Mouse (Mus musculus) midbrain, embryonic 11.5 days (tissue): Measurements from ENCODE around the gene Hist1h2af. TPM values are rescaled to one million over a fixed set of nuclear protein-coding genes. Genes with fewer than 3 reads are reported as not detected.
A peak's percentile ranks its signal among the peaks of the same experiment; 100 is the strongest.
"Not testable (repeated sequence)": the region's sequence is repeated elsewhere in the genome, so short reads cannot be mapped to it uniquely, and the experiment has no call there.

Experiments
- ATAC-seq: fragments of 200-750 bp; cut with Nextera tagmentation; 2 replicates; pipeline ENCODE4 v1.8.0; 2017; ENCODE audit warnings: moderate TSS enrichment, moderate library complexity; ENCODE audit not compliant: low FRiP score
- DNase-seq: peaks from one replicate; pipeline ENCODE4 v3.0.0; 2015; ENCODE audit warnings: low spot score; ENCODE audit errors: missing footprints
- H3K27ac ChIP-seq: fragments of 300-500 bp; sonication (generic); 2 replicates; pipeline ENCODE4 v1.5.1; 2014; ENCODE audit warnings: low read depth, low read length
- H3K27me3 ChIP-seq: fragments of 300-500 bp; sonication (generic); 2 replicates; pipeline ENCODE4 v1.6.1; 2014; ENCODE audit warnings: mild to moderate bottlenecking, low read length, moderate library complexity, mixed read lengths; ENCODE audit not compliant: control insufficient read depth, insufficient read depth
- H3K36me3 ChIP-seq: fragments of 300-500 bp; sonication (generic); 2 replicates; pipeline ENCODE4 v1.6.1; 2014; ENCODE audit warnings: mild to moderate bottlenecking, low read length, moderate library complexity, mixed read lengths; ENCODE audit not compliant: control insufficient read depth, insufficient read depth
- H3K4me1 ChIP-seq: fragments of 300-500 bp; sonication (generic); 2 replicates; pipeline ENCODE4 v1.6.1; 2014; ENCODE audit warnings: low read length; ENCODE audit not compliant: control insufficient read depth, insufficient read depth
- H3K4me2 ChIP-seq: fragments of 300-500 bp; sonication (generic); 2 replicates; pipeline ENCODE4 v1.6.1; 2014; ENCODE audit warnings: mild to moderate bottlenecking, moderate library complexity
- H3K4me3 ChIP-seq: fragments of 300-500 bp; sonication (generic); 2 replicates; pipeline ENCODE4 v1.5.1; 2014; ENCODE audit warnings: low read depth, low read length
- H3K9ac ChIP-seq: fragments of 300-500 bp; sonication (generic); 2 replicates; pipeline ENCODE4 v1.6.1; 2014; ENCODE audit warnings: low read length
- H3K9me3 ChIP-seq: fragments of 300-500 bp; sonication (generic); 2 replicates; pipeline ENCODE4 v1.6.1; 2016; ENCODE audit warnings: low read length; ENCODE audit not compliant: control insufficient read depth
- WGBS: fragments of 180-500 bp; shearing (Covaris S2); extraction: QIAGEN DNeasy Blood & Tissue Kit; methylation state at CpG from one replicate; pipeline ENCODE4 v1.1.7; 2014; 5-methylcytosine and 5-hydroxymethylcytosine counted together
- polyA plus RNA-seq: library from polyadenylated mRNA; unstranded; fragments of >200 nt; fragmentation: Nextera tagmentation; extraction: Ambion mirVana; gene quantifications from 2 replicates; pipeline ENCODE4 v1.2.1, GENCODE M21; 2014

Hist1h2af gene
- polyA plus RNA-seq, 1 experiment from 2014 or later: 6.4 TPM

GRCm38 (mm10) chr13:23555839-23556416 lies 22.2 kb downstream of the Hist1h2af start:
- peak overlapping the region; percentile 57 for H3K4me3 ChIP-seq
- peak; percentile 78 for ATAC-seq

GRCm38 (mm10) chr13:23556906-23557305 lies 23.2 kb downstream of the Hist1h2af start:
- H3K4me1 ChIP-seq: peaks cover 9% of the 10 kb centered on the region
- ATAC-seq: no peak
- H3K27ac ChIP-seq: peak overlapping the region; percentile 98
- H3K9ac ChIP-seq: peak overlapping the region; percentile 9; the same call in 1 of the 2 replicates
- 70% methylated on average over 3 of the region's 3 CpGs for WGBS
- no peaks in the 10 kb centered on the region for H3K36me3 ChIP-seq
- peak overlapping the region; percentile 9; the same call in 1 of the 2 replicates for H3K4me2 ChIP-seq
- H3K9me3 ChIP-seq: no peaks in the 10 kb centered on the region
- no peaks in the 10 kb centered on the region for H3K27me3 ChIP-seq
- no peak for DNase-seq
- H3K4me3 ChIP-seq: no peak overlapping the region

More at GRCm38 (mm10) chr13:23555839-23556416, 22.2 kb downstream of the Hist1h2af start:
- Histone ChIP-seq H3K4me1 (peaks cover 9% of the 10 kb centered on the region), H3K27me3 (no peaks in the 10 kb centered on the region), H3K9ac (peak overlapping the region; percentile 89), H3K9me3 (no peaks in the 10 kb centered on the region), H3K4me2 (peak overlapping the region; percentile 93), H3K27ac (peak overlapping the region; percentile 98), H3K36me3 (no peaks in the 10 kb centered on the region)
- under 1% methylated on average over 18 of the region's 18 CpGs for WGBS
- DNase-seq: peak; percentile 98

GRCm38 (mm10) chr13:23560699-23561098 lies 27.0 kb downstream of the Hist1h2af start:
- H3K9ac ChIP-seq, H3K36me3 ChIP-seq, H3K27me3 ChIP-seq, H3K4me3 ChIP-seq, H3K9me3 ChIP-seq, ATAC-seq, H3K4me1 ChIP-seq, H3K4me2 ChIP-seq: not testable (repeated sequence)
- H3K27ac ChIP-seq: peak overlapping the region; percentile 20; the same call in 1 of the 2 replicates
- 26% methylated on average over 2 of the region's 2 CpGs for WGBS
- DNase-seq: peak; percentile 90

DNA sequence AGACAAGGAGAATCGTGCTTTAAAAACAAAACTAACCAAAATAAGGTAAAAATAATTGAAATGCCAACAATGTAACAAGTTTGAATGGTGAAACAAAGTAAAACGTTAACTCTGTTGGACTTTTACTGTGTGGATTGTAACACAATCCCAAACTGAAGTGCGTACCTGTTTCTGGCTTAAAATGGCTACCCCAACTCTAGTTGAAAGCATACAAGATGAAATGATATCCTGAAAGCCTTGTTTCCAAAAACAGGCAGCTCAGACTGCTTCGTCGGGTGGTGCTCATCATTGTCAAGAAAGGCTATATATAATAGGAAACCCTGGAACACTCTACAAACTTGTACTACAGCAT lies 27.8 kb downstream of the Hist1h2af start:
- H3K4me1 ChIP-seq, H3K27me3 ChIP-seq, ATAC-seq, H3K9me3 ChIP-seq, H3K36me3 ChIP-seq, DNase-seq: not testable (repeated sequence)
- WGBS: 0% methylated on average over 2 of the region's 5 CpGs
- H3K4me3 ChIP-seq: peak overlapping the region; percentile 35
- peak overlapping the region; percentile 96; the same call in 1 of the 2 replicates for H3K27ac ChIP-seq
- H3K9ac ChIP-seq: peak overlapping the region; percentile 86; the same call in 1 of the 2 replicates
- H3K4me2 ChIP-seq: peak overlapping the region; percentile 71

DNA sequence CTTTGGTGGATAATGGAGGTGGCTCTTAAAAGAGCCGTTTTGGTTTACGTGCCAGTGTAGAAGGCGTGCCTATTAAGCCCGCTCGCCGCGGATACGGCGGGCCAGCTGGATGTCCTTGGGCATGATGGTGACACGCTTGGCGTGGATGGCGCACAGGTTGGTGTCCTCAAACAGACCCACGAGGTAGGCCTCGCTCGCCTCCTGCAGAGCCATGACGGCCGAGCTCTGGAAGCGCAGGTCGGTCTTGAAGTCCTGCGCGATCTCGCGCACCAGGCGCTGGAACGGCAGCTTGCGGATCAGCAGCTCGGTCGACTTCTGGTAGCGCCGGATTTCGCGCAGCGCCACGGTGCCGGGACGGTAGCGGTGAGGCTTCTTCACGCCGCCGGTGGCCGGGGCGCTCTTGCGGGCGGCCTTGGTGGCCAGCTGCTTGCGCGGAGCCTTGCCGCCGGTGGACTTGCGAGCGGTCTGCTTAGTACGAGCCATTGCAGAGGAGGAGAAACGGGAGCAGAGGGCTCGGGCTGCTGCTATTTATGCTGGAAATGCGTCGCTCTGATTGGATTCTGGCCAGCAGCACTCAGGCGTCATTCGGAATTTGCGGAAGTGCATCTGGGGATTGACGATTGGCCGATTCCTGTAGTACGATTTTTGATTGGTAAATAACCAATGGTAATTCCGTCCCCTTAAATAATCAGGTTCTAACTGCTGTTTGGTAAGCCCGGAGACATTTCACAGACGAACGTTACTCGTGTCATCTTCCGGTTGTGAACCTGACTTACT lies 28.4 kb downstream of the Hist1h2af start, which contains the start of gene Hist1h3e:
TSS of gene Hist1h3e (minus strand) at position 487 of the 777 bp plus-strand sequence.
- ATAC-seq: peak; percentile 98
- H3K4me1 ChIP-seq, H3K36me3 ChIP-seq, H3K9me3 ChIP-seq, H3K27me3 ChIP-seq: not testable (repeated sequence)
- 0% methylated on average over 46 of the region's 67 CpGs for WGBS
- peak within 1 kb of the TSS; percentile 35 for H3K4me3 ChIP-seq
- peak within 1 kb of the TSS; percentile 71 for H3K4me2 ChIP-seq
- peak within 1 kb of the TSS; percentile 86 for H3K9ac ChIP-seq
- peak within 1 kb of the TSS; percentile 96 for H3K27ac ChIP-seq
- peak; percentile 99 for DNase-seq

GRCm38 (mm10) chr13:23562699-23563462 lies 29.2 kb downstream of the Hist1h2af start:
- Histone ChIP-seq H3K4me2 (peak overlapping the region; percentile 71), H3K4me1 (no peaks in the 10 kb centered on the region), H3K9me3 (no peaks in the 10 kb centered on the region), H3K9ac (peak overlapping the region; percentile 86), H3K27me3 (no peaks in the 10 kb centered on the region), H3K4me3 (peak overlapping the region; percentile 35), H3K36me3 (no peaks in the 10 kb centered on the region), H3K27ac (peak overlapping the region; percentile 96)
- DNase-seq (peak; percentile 96), ATAC-seq (peak; percentile 65)
- 4% methylated on average over 18 of the region's 18 CpGs for WGBS

DNA sequence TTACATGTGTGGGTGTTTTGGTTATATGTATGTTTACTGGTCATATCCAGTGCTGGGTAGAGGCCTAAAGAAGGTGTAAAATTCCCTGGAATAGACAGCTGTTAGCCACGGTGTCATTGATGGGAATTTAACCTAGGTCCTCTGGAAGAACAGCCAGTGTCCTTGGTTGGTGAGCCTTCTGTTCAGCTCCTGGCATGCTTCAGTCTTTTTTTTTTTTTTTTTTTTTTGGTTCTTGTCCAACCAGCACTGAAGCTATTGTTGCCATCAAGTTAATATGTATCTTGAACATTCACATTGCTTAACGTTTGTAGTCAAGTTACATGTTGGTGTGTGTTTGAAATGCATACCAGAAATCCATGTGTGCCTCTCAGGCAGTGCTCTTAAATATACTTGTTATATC lies 30.8 kb downstream of the Hist1h2af start:
- Histone ChIP-seq H3K27me3 (no peaks in the 10 kb centered on the region), H3K4me2 (no peak overlapping the region), H3K9me3 (no peaks in the 10 kb centered on the region), H3K9ac (no peak overlapping the region), H3K36me3 (no peaks in the 10 kb centered on the region), H3K4me1 (no peaks in the 10 kb centered on the region; the same call in 1 of the 2 replicates), H3K27ac (0 out of 2 replicates have a peak overlapping the region, but pooled peaks have one; percentile 96), H3K4me3 (no peak overlapping the region)
- ATAC-seq: no peak
- no peak for DNase-seq
- WGBS: 87% methylated on average over 2 of the region's 2 CpGs

DNA sequence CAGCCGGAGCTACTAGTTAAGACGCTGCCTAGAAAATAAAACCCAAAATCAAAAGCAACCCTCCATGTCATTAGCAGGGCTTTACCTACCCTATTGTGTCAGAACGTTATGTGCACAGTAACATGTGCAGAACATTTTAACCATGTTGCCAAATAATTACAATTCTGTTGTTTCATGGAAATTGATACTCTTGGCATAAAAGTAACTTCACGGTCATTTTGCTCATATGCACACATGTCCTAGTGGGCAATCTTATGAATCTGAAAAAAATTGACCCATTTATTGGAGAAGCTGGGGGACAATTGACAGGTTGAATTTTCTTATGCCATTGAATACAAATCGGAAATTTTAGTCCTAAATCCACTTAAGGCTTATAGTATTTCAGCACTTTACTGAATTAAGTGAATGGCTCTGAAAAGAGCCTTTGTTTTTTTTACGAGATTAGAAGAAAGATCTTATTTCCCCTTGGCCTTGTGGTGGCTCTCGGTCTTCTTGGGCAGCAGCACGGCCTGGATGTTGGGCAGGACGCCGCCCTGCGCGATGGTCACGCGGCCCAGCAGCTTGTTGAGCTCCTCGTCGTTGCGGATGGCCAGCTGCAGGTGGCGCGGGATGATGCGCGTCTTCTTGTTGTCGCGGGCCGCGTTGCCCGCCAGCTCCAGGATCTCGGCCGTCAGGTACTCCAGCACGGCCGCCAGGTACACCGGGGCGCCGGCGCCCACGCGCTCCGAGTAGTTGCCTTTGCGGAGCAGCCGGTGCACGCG lies 36.7 kb downstream of the Hist1h2af start:
- 4% methylated on average over 19 of the region's 41 CpGs for WGBS
- peak; percentile 94 for DNase-seq
- Histone ChIP-seq H3K27ac (peak overlapping the region; percentile 93), H3K9ac (peak overlapping the region; percentile 57; the same call in 1 of the 2 replicates), H3K4me3 (peak overlapping the region; percentile 43), H3K4me2 (peak overlapping the region; percentile 42)
- not testable (repeated sequence) for H3K27me3 ChIP-seq, H3K36me3 ChIP-seq, ATAC-seq, H3K9me3 ChIP-seq, H3K4me1 ChIP-seq
